Mouse (Mus musculus) limb, embryonic 10.5 days (tissue): ENCODE measurements around the gene Phf24. TPM values are rescaled to one million over a fixed set of nuclear protein-coding genes. Genes with fewer than 3 reads are reported as not detected.

ENCODE experiments used
- DNase-seq: peaks from one replicate; pipeline ENCODE4 v3.0.0-alpha.2; 2017; ENCODE audit warnings: low spot score
- H3K27ac ChIP-seq: fragments of 300-500 bp; sonication (generic); 2 replicates; pipeline ENCODE4 v1.5.1; 2016; ENCODE audit warnings: mild to moderate bottlenecking
- H3K27me3 ChIP-seq: fragments of 300-500 bp; sonication (generic); 2 replicates; pipeline ENCODE4 v1.6.1; 2016; ENCODE audit warnings: low read depth, mild to moderate bottlenecking; ENCODE audit not compliant: poor library complexity, severe bottlenecking
- H3K36me3 ChIP-seq: fragments of 300-500 bp; sonication (generic); 2 replicates; pipeline ENCODE4 v1.6.1; 2016; ENCODE audit warnings: mild to moderate bottlenecking, moderate library complexity
- H3K4me1 ChIP-seq: fragments of 300-500 bp; sonication (generic); 2 replicates; pipeline ENCODE4 v1.6.1; 2016
- H3K4me3 ChIP-seq: fragments of 300-500 bp; sonication (generic); 2 replicates; pipeline ENCODE4 v1.5.1; 2016; ENCODE audit warnings: mild to moderate bottlenecking, moderate library complexity
- H3K9me3 ChIP-seq: fragments of 300-500 bp; sonication (generic); replicated peaks from 2 replicates; pipeline ENCODE4 v1.6.1; 2016; ENCODE audit warnings: mild to moderate bottlenecking
- WGBS: fragments of 180-500 bp; shearing (Covaris S2); methylation state at CpG from one replicate; pipeline ENCODE4 v1.1.7; 2016; 5-methylcytosine and 5-hydroxymethylcytosine counted together
- polyA plus RNA-seq: library from polyadenylated mRNA; unstranded; fragments of >200 nt; fragmentation: Nextera tagmentation; extraction: Ambion mirVana; gene quantifications from 2 replicates; pipeline ENCODE4 v1.2.1, GENCODE M21; 2016

Phf24 gene
- polyA plus RNA-seq, 1 experiment from 2014 or later, result not detected

DNA sequence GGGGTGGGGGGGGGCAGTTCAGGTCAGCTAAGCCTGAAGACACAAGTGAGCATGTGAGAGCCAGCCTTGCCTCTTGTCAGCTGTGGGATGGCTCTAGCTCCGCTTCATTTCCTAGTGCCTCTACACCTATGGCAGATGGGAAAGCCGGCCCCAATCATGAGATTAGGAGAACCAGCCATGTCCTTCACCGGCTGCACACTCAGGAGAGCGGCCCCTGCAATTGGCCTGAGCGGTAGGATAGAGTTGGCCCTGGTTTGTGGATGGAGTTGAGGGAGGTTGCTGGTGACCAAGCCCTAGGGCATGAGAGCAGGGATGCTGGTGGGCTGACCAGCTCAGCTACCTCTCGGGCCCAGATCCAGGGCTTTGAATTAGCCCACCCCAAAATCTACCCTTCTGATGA is 27.7 kb upstream of the Phf24 start:
- 90% methylated on average over 6 of the region's 6 CpGs for WGBS
- no peak for DNase-seq
- H3K4me1 ChIP-seq, result no peaks in the 10 kb centered on the region

DNA sequence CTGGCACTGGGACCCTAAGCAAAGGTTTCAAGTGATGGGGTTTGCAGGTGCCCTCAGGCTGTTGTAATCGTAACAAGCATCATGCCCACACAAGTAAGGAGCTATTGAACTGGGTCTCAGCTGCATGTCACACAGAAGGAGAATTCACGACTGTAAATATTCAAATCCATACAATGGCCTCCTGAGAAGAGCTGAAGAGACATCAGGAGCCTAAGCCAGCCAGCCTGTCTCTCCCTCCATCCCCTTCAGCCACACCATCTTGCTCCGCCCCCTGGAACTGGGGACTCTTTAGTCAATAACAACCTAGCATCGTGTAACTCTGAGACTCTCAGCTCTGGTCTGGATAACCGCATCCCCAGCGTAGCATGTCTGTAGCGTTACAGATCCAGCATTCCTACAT is 25.3 kb upstream of the Phf24 start:
- no peak overlapping the region for H3K27ac ChIP-seq
- no peak overlapping the region for H3K4me3 ChIP-seq
- WGBS, result 69% methylated on average over 7 of the region's 7 CpGs
- no peak for DNase-seq
- no peaks in the 10 kb centered on the region for H3K36me3 ChIP-seq
- H3K9me3 ChIP-seq, result no peaks in the 10 kb centered on the region
- no peaks in the 10 kb centered on the region for H3K4me1 ChIP-seq
- H3K27me3 ChIP-seq, result no peaks in the 10 kb centered on the region

More for the DNA sequence above, 27.7 kb upstream of the Phf24 start:
- no peaks in the 10 kb centered on the region for H3K9me3 ChIP-seq
- no peaks in the 10 kb centered on the region for H3K36me3 ChIP-seq
- H3K4me3 ChIP-seq, result no peak overlapping the region
- no peak overlapping the region for H3K27ac ChIP-seq
- H3K27me3 ChIP-seq, result no peaks in the 10 kb centered on the region

DNA sequence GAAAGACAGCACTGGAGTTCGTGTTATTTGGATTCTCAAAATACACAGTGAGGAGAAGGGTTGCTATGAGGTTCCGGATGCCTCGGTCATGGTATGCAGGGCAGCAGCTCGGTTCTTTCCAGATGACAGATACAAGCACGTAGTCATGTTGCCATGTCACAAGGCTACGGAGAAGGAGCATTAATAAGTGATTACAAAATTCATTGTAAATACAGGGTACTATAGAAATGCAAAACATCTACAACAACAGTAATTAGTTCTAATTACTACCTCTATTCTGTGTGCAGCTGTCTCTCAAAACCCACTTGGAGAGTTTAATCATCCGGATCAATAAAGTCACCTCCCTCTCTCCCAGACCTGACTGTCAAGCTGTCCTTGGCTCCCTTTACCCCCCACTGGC is 21.3 kb upstream of the Phf24 start:
- no peaks in the 10 kb centered on the region for H3K36me3 ChIP-seq
- H3K9me3 ChIP-seq, result no peaks in the 10 kb centered on the region
- H3K4me1 ChIP-seq, result 0 out of 2 replicates have a peak, but pooled peaks cover 3% of the 10 kb centered on the region
- DNase-seq, result no peak
- no peak overlapping the region for H3K27ac ChIP-seq
- WGBS, result 86% methylated on average over 7 of the region's 7 CpGs
- no peaks in the 10 kb centered on the region for H3K27me3 ChIP-seq
- H3K4me3 ChIP-seq, result no peak overlapping the region

DNA sequence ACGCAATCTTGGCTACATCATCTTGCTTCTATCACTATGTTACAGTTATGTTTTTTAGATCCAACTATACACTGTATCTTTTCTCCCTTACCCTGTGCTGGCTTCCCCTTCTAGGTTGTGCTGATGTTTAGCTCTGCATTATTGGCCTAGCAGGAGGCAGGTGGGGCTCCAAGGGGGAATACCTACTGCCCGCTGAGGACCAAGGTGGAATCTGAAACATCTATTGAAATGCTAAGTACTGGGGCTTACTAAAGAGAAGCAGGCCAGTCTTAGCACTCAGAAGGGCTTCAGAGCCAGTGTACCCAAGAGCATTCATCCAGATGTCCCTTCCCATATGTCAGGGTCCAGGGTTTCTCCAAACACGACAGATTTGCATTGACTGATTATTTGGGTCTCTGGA is 17.5 kb upstream of the Phf24 start:
- WGBS, result 40% methylated on average over 3 of the region's 3 CpGs
- 0 out of 2 replicates have a peak, but pooled peaks cover 3% of the 10 kb centered on the region for H3K4me1 ChIP-seq
- H3K27me3 ChIP-seq, result no peaks in the 10 kb centered on the region
- DNase-seq, result no peak
- no peak overlapping the region for H3K4me3 ChIP-seq
- no peaks in the 10 kb centered on the region for H3K9me3 ChIP-seq
- H3K36me3 ChIP-seq, result no peaks in the 10 kb centered on the region
- H3K27ac ChIP-seq, result no peak overlapping the region

- DNase-seq, result no peak
These were observed 15.6 kb upstream of the Phf24 start for GRCm38 (mm10) chr4:42900878-42901277.

GRCm38 (mm10) chr4:42902174-42902573 is 14.3 kb upstream of the Phf24 start:
- Histone ChIP-seq H3K4me3 (no peak overlapping the region), H3K27ac (no peak overlapping the region), H3K36me3 (no peaks in the 10 kb centered on the region), H3K9me3 (no peaks in the 10 kb centered on the region), H3K4me1 (0 out of 2 replicates have a peak, but pooled peaks cover 3% of the 10 kb centered on the region), H3K27me3 (no peaks in the 10 kb centered on the region)
- peak; percentile 43 for DNase-seq
- 67% methylated on average over 9 of the region's 9 CpGs for WGBS

More at GRCm38 (mm10) chr4:42900878-42901277, 15.6 kb upstream of the Phf24 start:
- H3K27ac ChIP-seq, result no peak overlapping the region
- H3K4me3 ChIP-seq, result no peak overlapping the region
- H3K27me3 ChIP-seq, result no peaks in the 10 kb centered on the region
- WGBS, result 79% methylated on average over 5 of the region's 5 CpGs
- 0 out of 2 replicates have a peak, but pooled peaks cover 3% of the 10 kb centered on the region for H3K4me1 ChIP-seq
- H3K9me3 ChIP-seq, result no peaks in the 10 kb centered on the region
- H3K36me3 ChIP-seq, result no peaks in the 10 kb centered on the region

DNA sequence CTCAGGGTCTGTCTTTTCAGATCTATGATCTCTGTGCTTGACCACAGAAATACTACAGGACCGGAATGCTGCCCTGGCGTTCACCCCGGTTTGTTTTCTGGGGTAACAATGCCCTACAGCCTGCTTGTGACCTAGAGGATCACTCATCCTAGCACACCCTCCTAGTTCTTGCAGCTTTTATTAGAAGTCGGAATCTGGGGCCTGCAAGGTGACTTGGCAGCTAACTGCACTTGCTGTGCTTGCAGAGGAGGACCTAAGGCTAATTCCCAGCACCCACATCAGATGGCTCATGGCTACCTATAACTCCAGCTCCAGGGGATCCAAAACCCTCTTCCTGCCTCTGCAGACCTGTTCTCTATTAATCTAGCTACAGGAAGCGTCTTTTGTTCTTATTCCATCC is 13.7 kb upstream of the Phf24 start:
- 93% methylated on average over 5 of the region's 5 CpGs for WGBS
- DNase-seq, result no peak
- H3K4me1 ChIP-seq, result 0 out of 2 replicates have a peak, but pooled peaks cover 3% of the 10 kb centered on the region

GRCm38 (mm10) chr4:42903942-42904341 is 12.5 kb upstream of the Phf24 start:
- Histone ChIP-seq H3K4me1 (no peaks in the 10 kb centered on the region), H3K36me3 (no peaks in the 10 kb centered on the region), H3K27me3 (no peaks in the 10 kb centered on the region), H3K4me3 (no peak overlapping the region), H3K9me3 (no peaks in the 10 kb centered on the region), H3K27ac (no peak overlapping the region)
- 92% methylated on average over 1 of the region's 1 CpGs for WGBS
- no peak for DNase-seq

More for the DNA sequence above, 13.7 kb upstream of the Phf24 start:
- no peaks in the 10 kb centered on the region for H3K27me3 ChIP-seq
- H3K4me3 ChIP-seq, result no peak overlapping the region
- H3K36me3 ChIP-seq, result no peaks in the 10 kb centered on the region
- no peak overlapping the region for H3K27ac ChIP-seq
- H3K9me3 ChIP-seq, result no peaks in the 10 kb centered on the region

GRCm38 (mm10) chr4:42904523-42904922 is 11.9 kb upstream of the Phf24 start:
- Histone ChIP-seq H3K36me3 (no peaks in the 10 kb centered on the region), H3K27ac (no peak overlapping the region), H3K4me1 (no peaks in the 10 kb centered on the region), H3K4me3 (no peak overlapping the region), H3K27me3 (no peaks in the 10 kb centered on the region), H3K9me3 (no peaks in the 10 kb centered on the region)
- no peak for DNase-seq
- WGBS, result 85% methylated on average over 3 of the region's 3 CpGs

DNA sequence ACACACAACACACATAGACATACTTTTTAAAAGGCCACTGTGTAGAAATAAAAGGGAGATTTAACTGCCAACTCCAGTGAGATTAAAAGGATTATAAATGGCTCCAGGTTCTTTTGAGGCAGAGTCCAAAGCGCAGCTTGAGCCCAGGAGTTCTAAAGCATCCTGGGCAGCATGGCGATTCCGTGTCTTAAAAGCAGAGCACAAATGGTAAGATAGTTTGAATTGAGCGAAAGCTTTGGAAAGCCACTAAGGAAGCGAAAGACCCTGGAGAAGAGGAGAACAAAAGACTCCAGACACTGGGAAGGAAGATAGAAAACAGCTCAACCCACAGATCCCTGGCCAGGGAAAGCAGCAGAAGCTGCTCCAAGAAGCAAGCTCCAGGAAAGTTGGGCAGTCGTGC is 11.5 kb upstream of the Phf24 start:
- Histone ChIP-seq H3K36me3 (no peaks in the 10 kb centered on the region), H3K9me3 (no peaks in the 10 kb centered on the region), H3K27ac (no peak overlapping the region), H3K4me1 (no peaks in the 10 kb centered on the region), H3K4me3 (no peak overlapping the region), H3K27me3 (no peaks in the 10 kb centered on the region)
- WGBS, result 84% methylated on average over 6 of the region's 6 CpGs
- no peak for DNase-seq

GRCm38 (mm10) chr4:42913391-42913790 is 3.1 kb upstream of the Phf24 start:
- DNase-seq, result no peak
- H3K9me3 ChIP-seq, result no peaks in the 10 kb centered on the region
- 50% methylated on average over 10 of the region's 10 CpGs for WGBS
- H3K4me1 ChIP-seq, result peaks cover 10% of the 10 kb centered on the region
- no peak overlapping the region for H3K27ac ChIP-seq
- peaks cover 61% of the 10 kb centered on the region for H3K27me3 ChIP-seq
- no peaks in the 10 kb centered on the region for H3K36me3 ChIP-seq
- H3K4me3 ChIP-seq, result no peak overlapping the region

GRCm38 (mm10) chr4:42915311-42915710 is 1.1 kb upstream of the Phf24 start:
- H3K9me3 ChIP-seq, result no peaks in the 10 kb centered on the region
- H3K4me1 ChIP-seq, result peaks cover 10% of the 10 kb centered on the region
- no peaks in the 10 kb centered on the region for H3K36me3 ChIP-seq
- no peak for DNase-seq
- no peak overlapping the region for H3K4me3 ChIP-seq
- peaks cover 71% of the 10 kb centered on the region for H3K27me3 ChIP-seq
- no peak overlapping the region for H3K27ac ChIP-seq
- WGBS, result 82% methylated on average over 12 of the region's 12 CpGs

GRCm38 (mm10) chr4:42915966-42916365 is 494 bp upstream of the Phf24 start:
- Histone ChIP-seq H3K4me1 (peaks cover 10% of the 10 kb centered on the region), H3K27ac (no peak overlapping the region), H3K36me3 (no peaks in the 10 kb centered on the region), H3K9me3 (no peaks in the 10 kb centered on the region), H3K27me3 (peaks cover 77% of the 10 kb centered on the region), H3K4me3 (no peak overlapping the region)
- WGBS, result 84% methylated on average over 1 of the region's 1 CpGs
- DNase-seq, result no peak

GRCm38 (mm10) chr4:42917402-42917774 is 928 bp downstream of the Phf24 start:
- H3K4me3 ChIP-seq, result peak overlapping the region; percentile 66
- H3K36me3 ChIP-seq, result no peaks in the 10 kb centered on the region
- no peaks in the 10 kb centered on the region for H3K9me3 ChIP-seq
- DNase-seq, result peak; percentile 39
- peaks cover 10% of the 10 kb centered on the region for H3K4me1 ChIP-seq
- 3% methylated on average over 26 of the region's 26 CpGs for WGBS
- H3K27ac ChIP-seq, result peak overlapping the region; percentile 56; the same call in 1 of the 2 replicates
- H3K27me3 ChIP-seq, result peaks cover 79% of the 10 kb centered on the region
